Mouse (Mus musculus) cortical plate, adult 2 months (tissue): ENCODE results near the gene Vmo1.

Experiments used
- CTCF ChIP-seq: fragments of 200-500 bp; IDR thresholded peaks from 2 replicates; pipeline ENCODE4 v1.5.1; 2011; ENCODE audit warnings: mild to moderate bottlenecking, control low read depth, low read length; ENCODE audit not compliant: insufficient read depth; ENCODE audit errors: extremely low read depth
- POLR2A ChIP-seq: fragments of 200-500 bp; IDR thresholded peaks from 2 replicates; pipeline ENCODE4 v1.6.1; 2011; ENCODE audit warnings: mild to moderate bottlenecking, low read length, control low read depth; ENCODE audit not compliant: insufficient read depth; ENCODE audit errors: extremely low read depth

- no peak for TF ChIP-seq POLR2A
- TF ChIP-seq CTCF, result no peak
Observed at GRCm38 (mm10) chr11:70551526-70551925, 37.1 kb upstream of the Vmo1 start.
